Comparison of ENCODE assay signal across 15 mouse cellular contexts in genomic region chr10:84539651-84540050, GRCm38 (mm10).
"Had no signal": no experiment of that assay in that cellular context is flagged by ENCODE, and none has a peak within 500 bp of the region (broad histone marks: within the 10 kb centered on the region; RNA-seq: fewer than 3 reads in every experiment).

No protein-coding gene starts in this region.

- DNase-seq: retina, postnatal 1 day; right cerebral cortex, adult 18-20 months; right cerebral cortex, postnatal 14 days; right cerebral cortex, postnatal 25 days; right cerebral cortex, postnatal 4 days; spleen, adult 18-20 months; thymus, adult 18-20 months; thymus, adult 2 months; thymus, postnatal 14 days; thymus, postnatal 25 days; thymus, postnatal 36 days; thymus, postnatal 4 days had no signal

- H3K9me3 ChIP-seq: neural tube, embryonic 15.5 days; stomach, embryonic 15.5 days had no signal

- H3K9ac ChIP-seq: neural tube, embryonic 15.5 days; stomach, embryonic 15.5 days had no signal

- H3K27ac ChIP-seq: neural tube, embryonic 15.5 days; stomach, embryonic 15.5 days; stomach, postnatal 0 days had no signal

- H3K27me3 ChIP-seq: neural tube, embryonic 15.5 days; stomach, embryonic 15.5 days had no signal

- H3K4me2 ChIP-seq: neural tube, embryonic 15.5 days; stomach, embryonic 15.5 days had no signal

- H3K36me3 ChIP-seq: neural tube, embryonic 15.5 days; stomach, embryonic 15.5 days had no signal

- H3K4me3 ChIP-seq: neural tube, embryonic 15.5 days; stomach, embryonic 15.5 days had no signal
